Mouse (Mus musculus) spleen, postnatal 36 days (tissue): Measurements from ENCODE around the gene Crhr2.

Experiments used
- DNase-seq, 2 experiments: peaks; one replicate each; pipeline ENCODE4 v3.0.0; 2022; ENCODE audit warnings: low spot score in 2 of 2, mixed read lengths in 1 of 2

Crhr2 gene

DNA sequence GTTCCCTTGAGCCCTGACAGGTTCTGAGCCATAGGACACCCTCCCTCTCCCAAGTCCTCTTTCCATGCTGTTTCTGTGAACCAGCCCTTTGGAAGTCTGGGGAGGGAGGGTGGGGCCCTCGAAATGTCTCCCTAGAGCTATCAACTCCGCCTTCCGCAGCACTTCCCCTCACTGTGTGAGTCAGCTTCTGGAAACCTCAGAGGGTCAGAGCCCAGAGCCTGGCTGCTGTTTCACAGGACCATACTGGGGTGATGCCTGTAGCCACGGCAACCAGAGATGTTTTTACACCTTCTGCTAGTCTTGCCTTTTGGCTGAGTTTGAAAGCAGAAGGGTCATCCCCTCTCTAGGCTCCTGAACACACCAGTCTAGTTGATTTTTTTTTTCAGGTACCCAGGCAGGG lies 9.8 kb downstream of the Crhr2 start:
- DNase-seq: no peak

DNA sequence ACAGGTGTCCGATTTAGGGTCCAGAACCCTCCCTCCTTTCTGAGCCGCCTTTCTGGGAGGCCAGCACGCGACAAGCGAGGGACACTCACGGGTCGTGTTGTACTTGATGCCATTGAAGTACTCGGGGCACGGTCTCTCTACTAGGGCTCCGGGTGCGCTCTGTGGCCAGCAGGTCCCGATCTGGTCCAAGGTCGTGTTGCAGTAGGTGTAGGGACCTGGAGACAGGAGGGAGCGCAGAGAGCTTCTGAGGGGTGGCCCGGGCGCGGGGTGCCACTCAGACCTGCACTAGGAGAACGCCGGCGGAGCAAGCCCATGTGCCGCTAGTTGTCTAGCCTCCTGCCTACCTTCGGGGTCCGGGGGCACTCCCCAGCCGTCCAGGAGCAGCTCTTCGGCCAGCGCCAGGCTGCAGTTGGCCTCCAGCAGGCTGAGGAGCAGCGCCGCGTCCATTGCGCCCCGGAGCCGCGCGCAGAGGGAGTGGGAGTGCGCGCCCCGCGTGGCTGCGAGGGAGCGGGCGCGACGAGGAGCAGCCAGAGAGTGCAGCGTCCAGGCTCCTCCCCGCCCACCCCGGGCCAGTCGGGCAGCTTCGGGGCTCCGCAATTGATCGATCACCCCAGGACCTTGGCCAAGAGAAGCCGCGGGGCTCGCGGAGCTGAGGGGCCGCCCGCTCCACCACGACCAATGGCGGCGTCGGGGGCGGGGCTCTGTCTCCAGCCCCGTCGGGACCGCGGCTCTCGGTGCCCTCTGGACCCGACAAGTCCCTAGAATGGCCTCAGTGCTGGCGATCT lies 15.3 kb downstream of the Crhr2 start:
- DNase-seq: no peak

DNA sequence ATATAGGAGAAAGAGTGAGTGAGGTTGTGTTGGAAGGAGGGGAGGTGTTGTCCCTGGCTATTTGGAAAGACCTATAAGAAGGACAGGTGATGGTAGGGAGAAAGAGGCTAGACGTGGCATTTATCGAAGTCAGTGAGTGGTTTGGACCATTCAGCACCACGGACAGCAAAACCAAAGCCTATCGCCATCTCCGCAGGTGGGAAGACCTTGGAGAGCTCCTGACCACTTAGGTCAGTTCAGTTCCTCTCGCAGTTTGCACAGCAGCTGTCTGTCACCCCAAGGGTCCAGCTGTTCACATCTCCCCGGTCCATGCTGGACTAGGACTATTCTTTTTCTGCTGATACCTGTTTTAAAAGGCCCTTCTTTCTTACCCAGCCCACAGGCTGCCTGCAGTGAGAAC lies 24.5 kb downstream of the Crhr2 start:
- DNase-seq: no peak

DNA sequence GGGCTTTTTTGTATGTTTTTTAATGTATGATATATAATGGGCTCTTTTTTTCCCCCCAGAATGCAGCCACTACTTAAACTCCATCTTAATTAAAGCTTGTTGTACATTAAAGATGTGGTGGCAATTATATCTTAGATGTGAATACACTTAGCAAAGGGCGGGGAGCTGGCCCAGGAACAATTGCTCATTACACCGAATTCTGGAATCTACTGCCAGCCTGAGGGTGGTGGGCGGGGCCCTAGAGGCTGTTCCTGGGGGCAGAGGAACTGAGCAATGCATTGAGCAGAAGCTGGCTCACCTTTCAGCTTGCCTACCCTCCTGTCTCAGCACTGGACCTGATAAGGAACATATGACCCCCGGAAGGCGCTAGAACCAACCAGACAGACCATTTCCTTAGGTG lies 34.2 kb downstream of the Crhr2 start:
- DNase-seq: no peak

DNA sequence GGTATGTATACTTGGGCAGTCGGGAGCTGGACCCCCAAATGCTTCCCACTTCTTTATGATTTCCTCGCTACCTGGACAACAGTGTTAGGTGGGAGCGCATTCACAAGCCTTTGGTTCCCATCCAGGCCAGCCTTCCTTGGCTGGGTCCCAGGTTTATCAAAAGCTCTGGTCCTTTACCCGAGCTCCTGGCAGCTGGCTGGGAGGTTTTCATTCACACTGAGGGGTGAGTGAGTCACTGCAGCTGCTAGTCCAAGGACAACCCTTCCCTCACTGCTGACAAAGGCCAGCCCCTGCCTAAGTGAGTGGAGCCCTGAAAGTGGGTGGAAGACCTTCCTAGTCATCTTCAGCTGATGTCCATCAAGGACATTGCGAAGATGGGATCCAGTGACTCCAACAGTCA lies 34.8 kb downstream of the Crhr2 start:
- DNase-seq: no peak

- no peak for DNase-seq
Observed at GRCm38 (mm10) chr6:55093431-55094146, 39.2 kb downstream of the Crhr2 start.

GRCm38 (mm10) chr6:55091396-55091795 lies 41.4 kb downstream of the Crhr2 start:
- DNase-seq: no peak

GRCm38 (mm10) chr6:55090639-55091038 lies 42.2 kb downstream of the Crhr2 start:
- no peak for DNase-seq

DNA sequence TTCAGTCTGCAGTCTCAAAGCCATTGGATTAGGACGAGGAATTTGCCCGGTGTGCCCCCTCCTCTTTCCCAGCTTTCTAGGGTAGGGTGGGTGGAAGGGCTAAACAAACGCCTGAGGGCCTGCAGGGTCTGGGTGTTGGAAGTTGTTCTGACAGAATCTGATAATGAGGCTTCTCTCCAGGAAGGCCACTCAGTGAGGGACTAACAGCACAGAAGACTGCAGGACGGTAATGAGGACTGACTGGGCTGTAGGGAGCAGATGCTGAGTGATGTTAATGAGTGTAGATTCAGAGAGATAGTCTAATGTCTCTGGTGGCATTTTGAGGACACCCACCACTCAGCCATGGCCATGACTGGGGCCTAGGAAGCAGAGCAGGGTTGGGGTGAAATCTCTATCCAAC lies 45.5 kb downstream of the Crhr2 start:
- DNase-seq: no peak

DNA sequence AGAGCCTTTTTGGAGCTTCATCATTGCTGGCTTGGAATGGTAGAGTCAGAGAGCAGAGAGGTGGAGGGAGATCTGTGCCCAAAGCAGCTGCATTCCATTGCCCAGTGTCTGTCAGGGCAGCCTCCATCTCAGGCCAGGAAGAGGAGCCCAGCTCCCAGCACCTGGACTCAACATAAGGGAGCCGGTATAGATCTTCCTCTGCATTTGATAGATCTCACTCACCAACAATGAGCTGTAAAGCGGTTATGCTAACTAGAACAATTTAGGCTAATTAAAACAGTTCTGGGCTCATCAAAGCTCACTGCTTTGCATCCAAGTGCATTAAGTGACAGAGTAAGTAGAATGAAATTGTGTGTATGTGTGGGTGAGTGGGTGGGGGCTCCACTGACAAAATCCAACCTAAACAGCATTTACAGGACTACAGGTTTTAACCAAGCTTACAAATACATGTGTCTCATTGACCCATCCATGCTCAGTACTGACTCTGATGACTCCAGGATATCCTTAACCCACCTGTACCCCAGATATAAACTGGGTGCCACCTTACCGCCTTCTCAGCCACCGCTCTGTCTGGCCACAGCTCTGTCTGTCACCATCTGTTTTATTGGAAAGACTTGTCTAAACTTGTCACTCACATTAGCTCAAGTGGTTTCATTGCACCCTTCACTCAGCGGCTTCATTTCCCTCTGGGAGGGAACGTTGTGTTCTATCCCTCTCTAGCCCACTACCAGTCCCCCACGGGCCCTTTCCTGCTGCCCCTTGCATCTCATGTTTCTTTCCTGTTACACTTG lies 50.4 kb downstream of the Crhr2 start:
- no peak for DNase-seq

- no peak for DNase-seq
Observed at GRCm38 (mm10) chr6:55081379-55081778, 51.4 kb downstream of the Crhr2 start.

DNA sequence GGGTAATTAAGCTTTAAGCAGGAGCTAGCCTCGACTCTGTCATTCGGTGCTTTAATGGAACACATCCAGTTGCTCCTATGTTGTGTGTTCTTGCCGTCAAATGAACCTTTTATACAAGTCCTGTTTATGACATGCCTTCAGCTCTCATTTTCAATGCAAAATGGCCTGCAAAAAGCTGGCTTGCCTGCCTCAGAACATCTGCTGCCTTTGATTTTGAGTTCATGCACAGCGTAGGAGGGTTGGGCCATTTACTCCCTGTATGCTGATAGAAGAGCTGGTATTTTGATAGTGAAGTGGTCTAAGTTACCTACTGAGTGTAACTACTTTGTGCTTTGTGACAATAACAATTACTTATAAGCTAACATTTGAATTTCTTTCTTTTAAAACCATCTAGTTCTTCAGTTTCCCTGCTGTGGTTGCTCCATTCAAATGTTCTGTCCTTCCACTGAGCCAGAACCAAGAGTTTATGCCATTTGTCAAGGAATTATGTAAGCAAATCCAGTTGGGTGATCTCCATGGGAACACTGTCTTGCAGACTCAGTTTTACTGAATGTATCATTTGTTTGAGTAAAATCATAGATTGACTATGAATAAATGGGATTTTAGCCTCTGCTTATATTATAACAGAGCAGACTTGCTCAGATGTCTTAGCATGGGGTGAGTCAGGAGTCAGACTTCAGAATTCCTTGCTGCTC lies 56.1 kb downstream of the Crhr2 start:
- DNase-seq: no peak

DNA sequence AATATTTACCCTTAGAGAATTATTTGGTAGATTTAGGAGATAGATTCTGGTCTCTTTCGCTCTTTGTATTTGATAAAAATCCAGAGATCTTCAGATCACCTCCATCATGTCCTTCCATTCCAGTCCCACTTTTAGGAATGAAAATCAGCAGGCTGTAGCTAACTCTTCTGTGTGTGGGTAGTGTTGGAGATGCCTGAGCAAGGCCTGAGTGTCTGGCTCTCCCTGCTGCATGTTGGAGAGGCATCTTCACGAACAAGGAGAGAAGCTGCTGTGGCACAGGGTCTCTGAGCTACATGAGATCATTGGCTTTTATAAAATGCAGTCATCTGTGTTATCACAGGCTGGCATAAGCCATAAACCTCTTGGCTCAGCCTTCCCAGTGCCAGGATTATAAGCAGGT lies 66.9 kb downstream of the Crhr2 start:
- DNase-seq: no peak

- no peak for DNase-seq
Observed at GRCm38 (mm10) chr6:55064477-55064827, 68.4 kb downstream of the Crhr2 start.

DNA sequence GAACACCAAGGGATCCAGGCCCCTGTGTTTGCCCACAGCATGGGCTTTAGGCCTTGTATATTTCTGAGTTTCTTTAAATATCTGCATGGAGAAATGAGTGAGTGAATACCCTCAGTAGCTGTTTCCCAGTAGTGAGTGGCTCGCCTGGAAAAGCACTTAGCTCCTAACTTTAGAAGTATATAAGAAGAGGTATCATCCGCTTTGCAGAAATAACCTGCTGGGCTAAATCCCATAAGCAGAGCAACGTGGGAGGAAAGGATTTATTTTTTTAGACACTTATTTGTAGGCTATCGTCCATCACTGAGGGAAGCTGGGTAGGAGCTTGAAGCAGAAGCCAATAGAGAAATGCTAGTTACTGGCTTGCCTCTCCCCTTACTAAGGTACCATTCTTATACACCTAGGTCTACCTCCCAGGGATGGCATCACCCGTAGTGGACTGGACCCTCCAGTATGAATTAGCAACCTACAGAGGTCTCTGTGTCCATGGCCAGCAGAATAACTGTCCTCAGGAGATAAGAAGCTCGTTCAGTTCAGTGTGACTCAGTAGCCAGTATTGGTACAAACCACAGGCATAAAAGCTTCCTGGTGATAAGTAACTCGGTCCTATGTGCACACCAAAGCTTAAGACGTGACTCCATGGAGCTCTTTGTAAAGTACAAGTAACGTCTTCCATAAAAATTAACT lies 68.9 kb downstream of the Crhr2 start:
- no peak for DNase-seq

DNA sequence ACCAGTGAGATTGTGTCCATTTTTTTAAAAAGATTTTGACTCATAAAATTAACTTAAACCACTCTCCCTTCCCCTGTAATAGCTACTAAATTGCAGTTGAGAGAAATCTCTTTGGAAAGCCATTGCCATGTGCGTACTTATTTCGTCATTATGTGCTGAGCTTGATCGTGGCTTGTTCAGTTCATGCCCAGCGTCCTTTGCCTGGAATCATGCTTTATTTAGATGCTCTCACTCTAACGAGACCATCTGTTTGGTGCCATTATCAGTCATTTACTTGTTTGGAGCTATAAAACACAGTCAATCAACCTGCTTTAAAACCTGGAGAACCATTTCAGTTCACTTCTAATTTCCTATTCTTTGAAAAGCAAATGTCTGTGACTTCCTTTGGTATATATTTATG lies 70.6 kb downstream of the Crhr2 start:
- DNase-seq: no peak

DNA sequence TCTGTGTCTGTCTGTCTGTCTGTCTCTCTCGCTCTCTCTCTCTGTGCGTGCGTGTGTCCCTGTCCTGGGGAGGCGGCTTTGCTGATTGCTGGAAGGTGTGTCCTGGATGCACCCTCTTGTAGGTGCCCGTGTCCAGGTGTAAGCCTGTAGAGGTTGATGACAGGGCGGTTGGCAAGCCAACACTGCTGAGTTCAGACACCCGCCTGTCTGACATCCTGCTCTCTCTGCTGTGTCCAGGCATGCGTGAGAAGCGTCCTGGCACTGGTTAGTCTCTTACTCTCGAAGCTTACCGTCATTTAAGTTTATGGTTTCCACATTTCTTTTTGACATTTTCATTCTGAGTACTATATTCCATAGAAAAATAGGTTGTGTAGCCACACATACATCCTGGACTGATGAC lies 71.5 kb downstream of the Crhr2 start:
- no peak for DNase-seq

- DNase-seq: no peak
Observed at GRCm38 (mm10) chr6:55060241-55060825, 72.5 kb downstream of the Crhr2 start.

- no peak for DNase-seq
Observed at GRCm38 (mm10) chr6:55057427-55057826, 75.4 kb downstream of the Crhr2 start.

GRCm38 (mm10) chr6:55054491-55054890 lies 78.3 kb downstream of the Crhr2 start:
- DNase-seq: no peak

DNA sequence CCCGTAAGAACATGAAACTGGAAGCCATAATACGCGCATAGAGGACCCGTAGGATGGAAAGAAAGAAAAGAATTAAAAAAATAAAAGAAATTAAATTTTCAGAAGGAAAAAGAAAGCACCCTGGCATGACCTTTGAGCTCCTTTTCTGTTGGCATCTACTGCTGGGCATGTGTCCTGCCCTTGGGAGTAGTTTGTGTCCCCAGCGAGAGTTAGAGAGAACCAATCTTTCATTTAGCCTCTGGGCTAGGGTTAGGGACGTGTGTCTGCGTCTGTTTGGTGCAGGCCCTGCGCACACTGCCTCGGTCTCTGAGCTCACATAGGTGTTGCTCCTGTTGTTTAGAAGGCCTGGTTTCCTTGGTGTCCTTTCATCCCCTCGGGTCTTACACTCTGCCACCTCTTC lies 83.6 kb downstream of the Crhr2 start:
- DNase-seq: no peak
